Mouse (Mus musculus): ENCODE measurements at regions not wholly inside any gene's neighbourhood (a gene's known extent, or its start where the extent isn't known, plus 50 kb on each side); places are given as distances from the start of the nearest gene placed in this dataset.

DNA sequence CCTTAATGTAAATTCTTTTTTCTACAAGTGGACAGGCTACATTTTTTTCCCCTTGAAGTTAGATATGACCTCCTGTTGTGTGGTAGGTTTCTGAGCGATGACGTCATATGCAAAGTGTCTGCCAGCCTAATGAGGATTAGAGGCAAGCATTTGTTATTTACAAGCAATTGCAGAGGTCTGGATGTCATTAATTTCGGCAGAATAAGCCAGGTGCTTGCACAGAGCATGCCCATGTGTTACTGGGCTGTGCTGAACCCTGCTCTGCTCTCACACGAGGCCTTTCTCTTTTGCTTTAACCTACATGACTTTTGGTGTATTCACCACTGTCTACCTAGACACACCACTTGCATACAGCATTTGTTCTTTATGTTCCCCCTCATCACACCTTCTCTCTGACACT is 316.5 kb downstream of the Mef2c start:
- no peaks in the 10 kb centered on the region for H3K4me1 ChIP-seq (ENCODE audit: control insufficient read depth, insufficient read depth, low read length)
- no peaks in the 10 kb centered on the region for H3K9me3 ChIP-seq (replicated peaks; ENCODE audit: control insufficient read depth, low read length, poor library complexity, severe bottlenecking)
- H3K4me3 ChIP-seq (ENCODE audit: low read depth, low read length) = no peak overlapping the region
- no peaks in the 10 kb centered on the region for H3K27me3 ChIP-seq (ENCODE audit: control insufficient read depth, insufficient read depth, low read depth, low read length)
- ATAC-seq = no peak
- H3K27ac ChIP-seq (ENCODE audit: low read length) = no peak overlapping the region
- no peak overlapping the region for H3K4me2 ChIP-seq (ENCODE audit: low read length)
- 50% methylated on average over 4 of the region's 4 CpGs for WGBS
- no peak overlapping the region for H3K9ac ChIP-seq (ENCODE audit: low read depth, low read length)
- H3K36me3 ChIP-seq (ENCODE audit: control insufficient read depth, insufficient read depth, low read length) = no peaks in the 10 kb centered on the region

DNA sequence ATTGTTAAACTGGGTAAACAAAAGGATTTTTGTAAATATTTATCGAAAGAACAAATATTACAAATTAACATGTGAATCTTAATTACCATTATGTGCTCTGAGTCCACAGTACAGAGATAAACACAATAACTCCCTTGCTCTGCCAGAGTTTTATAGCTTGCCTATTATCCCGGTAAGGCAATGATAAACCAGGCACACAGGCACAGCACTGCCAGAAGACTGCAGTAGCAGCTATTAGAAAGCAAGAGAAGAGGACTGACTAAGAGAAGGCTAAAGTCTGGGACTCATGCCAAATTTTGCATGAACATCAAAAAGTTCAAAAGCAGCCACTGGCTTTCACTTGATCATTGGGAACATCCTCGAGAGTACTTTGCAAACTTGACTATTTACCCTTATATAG is 316.9 kb downstream of the Mef2c start:
- H3K9ac ChIP-seq (ENCODE audit: low read depth, low read length) = no peak overlapping the region

DNA sequence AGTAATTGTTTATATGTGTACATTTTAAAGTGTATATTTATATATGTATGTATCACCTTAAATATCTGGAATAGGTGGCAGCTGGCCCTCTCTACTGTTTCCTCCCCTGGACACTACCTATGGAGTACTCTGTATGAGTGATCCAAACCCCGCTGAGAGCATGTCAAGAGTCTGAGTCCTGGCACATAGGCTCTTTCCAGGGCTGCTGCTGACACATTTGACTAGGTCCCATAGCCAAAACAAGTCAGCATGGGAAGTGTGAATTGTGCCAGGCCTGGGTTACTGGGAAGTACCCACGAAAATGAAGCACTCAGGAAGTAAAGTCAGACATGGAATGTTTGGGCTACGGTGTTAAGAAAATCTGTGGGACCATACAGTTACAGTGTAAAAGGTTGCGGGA is 321.1 kb downstream of the Mef2c start:
- Histone ChIP-seq H3K9ac (ENCODE audit: low read depth, low read length) (no peak overlapping the region), H3K4me2 (ENCODE audit: low read length) (no peak overlapping the region), H3K4me3 (ENCODE audit: low read depth, low read length) (no peak overlapping the region), H3K9me3 (replicated peaks; ENCODE audit: control insufficient read depth, low read length, poor library complexity, severe bottlenecking) (no peaks in the 10 kb centered on the region), H3K27me3 (ENCODE audit: control insufficient read depth, insufficient read depth, low read depth, low read length) (no peaks in the 10 kb centered on the region), H3K27ac (ENCODE audit: low read length) (no peak overlapping the region), H3K4me1 (ENCODE audit: control insufficient read depth, insufficient read depth, low read length) (no peaks in the 10 kb centered on the region), H3K36me3 (ENCODE audit: control insufficient read depth, insufficient read depth, low read length) (no peaks in the 10 kb centered on the region)
- ATAC-seq = no peak
- 91% methylated on average over 4 of the region's 4 CpGs for WGBS

More for the DNA sequence above, 316.9 kb downstream of the Mef2c start:
- Histone ChIP-seq H3K4me1 (ENCODE audit: control insufficient read depth, insufficient read depth, low read length) (no peaks in the 10 kb centered on the region), H3K27me3 (ENCODE audit: control insufficient read depth, insufficient read depth, low read depth, low read length) (no peaks in the 10 kb centered on the region), H3K4me2 (ENCODE audit: low read length) (no peak overlapping the region), H3K27ac (ENCODE audit: low read length) (no peak overlapping the region), H3K36me3 (ENCODE audit: control insufficient read depth, insufficient read depth, low read length) (no peaks in the 10 kb centered on the region), H3K9me3 (replicated peaks; ENCODE audit: control insufficient read depth, low read length, poor library complexity, severe bottlenecking) (no peaks in the 10 kb centered on the region), H3K4me3 (ENCODE audit: low read depth, low read length) (no peak overlapping the region)
- no peak for ATAC-seq
- 80% methylated on average over 3 of the region's 3 CpGs for WGBS

DNA sequence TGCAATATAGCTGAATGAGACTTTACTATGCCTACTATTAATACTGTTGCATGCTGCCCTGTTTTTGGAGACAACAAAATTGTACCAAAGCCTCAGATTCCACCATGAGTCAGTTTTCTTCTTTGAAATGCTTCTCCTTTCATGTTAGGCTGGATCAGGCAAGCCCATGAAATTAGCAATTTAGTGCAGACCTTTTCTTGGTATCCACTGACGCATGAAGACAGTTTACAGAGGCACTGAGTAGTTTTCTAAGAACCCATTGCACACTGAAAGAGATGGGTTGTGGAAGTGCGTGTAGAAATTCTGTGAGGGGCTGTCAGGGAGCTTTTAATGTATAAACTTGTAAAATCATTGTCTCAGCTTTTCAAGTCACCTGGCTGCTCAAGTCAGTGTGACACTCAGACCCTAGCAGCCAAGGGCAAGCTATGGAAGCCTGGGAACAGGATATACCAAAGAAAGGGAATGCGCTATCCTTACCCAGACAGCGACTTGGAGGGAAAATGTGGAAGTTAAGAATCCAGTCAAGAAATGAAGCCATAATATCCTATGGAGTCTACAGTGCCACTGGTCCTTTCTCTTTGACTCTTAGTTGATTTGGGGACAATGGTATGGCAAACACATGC is 323.1 kb downstream of the Mef2c start:
- H3K4me2 ChIP-seq (ENCODE audit: low read length) = no peak overlapping the region
- H3K36me3 ChIP-seq (ENCODE audit: control insufficient read depth, insufficient read depth, low read length) = no peaks in the 10 kb centered on the region
- H3K27me3 ChIP-seq (ENCODE audit: control insufficient read depth, insufficient read depth, low read depth, low read length) = no peaks in the 10 kb centered on the region
- no peak for ATAC-seq
- no peak overlapping the region for H3K27ac ChIP-seq (ENCODE audit: low read length)
- no peak overlapping the region for H3K9ac ChIP-seq (ENCODE audit: low read depth, low read length)
- H3K4me1 ChIP-seq (ENCODE audit: control insufficient read depth, insufficient read depth, low read length) = no peaks in the 10 kb centered on the region
- 37% methylated on average over 4 of the region's 4 CpGs for WGBS
- H3K4me3 ChIP-seq (ENCODE audit: low read depth, low read length) = no peak overlapping the region
- H3K9me3 ChIP-seq (replicated peaks; ENCODE audit: control insufficient read depth, low read length, poor library complexity, severe bottlenecking) = no peaks in the 10 kb centered on the region

DNA sequence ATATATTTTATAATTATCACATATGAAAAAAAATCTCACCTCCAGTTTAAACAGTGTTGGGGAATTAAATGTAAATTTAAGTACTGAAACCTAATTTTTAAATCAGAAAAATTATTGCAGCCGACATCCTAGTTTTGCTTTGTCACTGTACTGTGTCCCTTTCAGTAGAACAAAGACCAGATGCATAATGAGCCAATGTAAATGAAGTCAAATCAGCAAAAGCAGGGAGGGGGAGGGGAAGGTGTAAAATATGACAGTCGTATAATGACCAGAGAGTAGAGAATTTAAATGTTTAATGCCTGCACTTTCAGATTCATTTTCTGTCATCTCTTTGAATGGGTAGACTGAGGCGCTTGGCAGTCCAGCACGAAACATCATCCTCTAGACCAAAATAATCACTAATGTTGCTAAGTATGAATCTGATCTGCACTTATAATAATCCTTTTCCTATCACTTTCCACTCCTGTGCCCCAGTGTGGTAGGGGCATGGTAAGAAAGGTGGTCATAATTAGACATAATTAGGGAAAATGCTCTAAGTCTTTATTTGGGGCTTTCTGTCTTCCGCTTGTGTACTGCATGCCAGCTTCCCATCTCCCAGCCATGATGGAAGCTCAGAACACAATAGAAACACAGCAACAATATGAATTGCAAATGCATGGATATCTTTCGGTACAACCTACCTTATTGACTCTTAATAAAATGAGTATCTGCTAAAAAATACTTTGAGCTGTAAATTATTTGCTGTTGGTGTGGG is 356.0 kb upstream of the Tmem161b start:
- peak overlapping the region; percentile 52 for H3K9ac ChIP-seq (ENCODE audit: low read depth, low read length)
- WGBS = 33% methylated on average over 6 of the region's 6 CpGs

DNA sequence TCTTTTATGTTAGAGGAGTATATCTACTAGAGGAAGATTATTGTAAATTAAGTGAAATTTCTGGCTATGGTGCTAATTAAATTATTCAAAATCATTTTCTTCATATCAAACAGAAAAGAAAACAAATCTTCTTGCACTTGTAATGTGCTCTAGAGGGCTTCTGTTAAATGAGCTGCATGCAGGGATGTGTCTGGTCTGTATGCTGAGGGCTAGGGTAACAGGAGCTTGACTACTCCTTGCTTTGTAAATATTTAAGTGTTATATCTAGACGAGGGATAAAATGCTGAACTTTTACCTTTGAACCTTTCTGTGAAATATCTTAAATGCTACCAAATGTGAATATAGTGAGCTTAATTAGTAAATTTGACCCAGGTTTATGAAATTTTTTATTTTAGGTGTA is 354.9 kb upstream of the Tmem161b start:
- no peaks in the 10 kb centered on the region for H3K36me3 ChIP-seq (ENCODE audit: control insufficient read depth, insufficient read depth, low read length)
- 0 out of 2 replicates have a peak, but pooled peaks have one; percentile 52 for ATAC-seq
- H3K9ac ChIP-seq (ENCODE audit: low read depth, low read length) = no peak overlapping the region
- peak overlapping the region; percentile 81 for H3K27ac ChIP-seq (ENCODE audit: low read length)
- no peaks in the 10 kb centered on the region for H3K9me3 ChIP-seq (replicated peaks; ENCODE audit: control insufficient read depth, low read length, poor library complexity, severe bottlenecking)
- peaks cover 12% of the 10 kb centered on the region for H3K4me1 ChIP-seq (ENCODE audit: control insufficient read depth, insufficient read depth, low read length)
- WGBS = 32% methylated on average over 1 of the region's 1 CpGs
- H3K27me3 ChIP-seq (ENCODE audit: control insufficient read depth, insufficient read depth, low read depth, low read length) = no peaks in the 10 kb centered on the region
- H3K4me2 ChIP-seq (ENCODE audit: low read length) = no peak overlapping the region
- H3K4me3 ChIP-seq (ENCODE audit: low read depth, low read length) = no peak overlapping the region

More for the DNA sequence above, 356.0 kb upstream of the Tmem161b start:
- Histone ChIP-seq H3K9me3 (replicated peaks; ENCODE audit: control insufficient read depth, low read length, poor library complexity, severe bottlenecking) (no peaks in the 10 kb centered on the region), H3K4me2 (ENCODE audit: low read length) (peak overlapping the region; percentile 35), H3K27me3 (ENCODE audit: control insufficient read depth, insufficient read depth, low read depth, low read length) (no peaks in the 10 kb centered on the region), H3K27ac (ENCODE audit: low read length) (peak overlapping the region; percentile 90), H3K4me1 (ENCODE audit: control insufficient read depth, insufficient read depth, low read length) (peaks cover 12% of the 10 kb centered on the region), H3K36me3 (ENCODE audit: control insufficient read depth, insufficient read depth, low read length) (no peaks in the 10 kb centered on the region), H3K4me3 (ENCODE audit: low read depth, low read length) (no peak overlapping the region)
- ATAC-seq = peak; percentile 26; the same call in 1 of the 2 replicates

DNA sequence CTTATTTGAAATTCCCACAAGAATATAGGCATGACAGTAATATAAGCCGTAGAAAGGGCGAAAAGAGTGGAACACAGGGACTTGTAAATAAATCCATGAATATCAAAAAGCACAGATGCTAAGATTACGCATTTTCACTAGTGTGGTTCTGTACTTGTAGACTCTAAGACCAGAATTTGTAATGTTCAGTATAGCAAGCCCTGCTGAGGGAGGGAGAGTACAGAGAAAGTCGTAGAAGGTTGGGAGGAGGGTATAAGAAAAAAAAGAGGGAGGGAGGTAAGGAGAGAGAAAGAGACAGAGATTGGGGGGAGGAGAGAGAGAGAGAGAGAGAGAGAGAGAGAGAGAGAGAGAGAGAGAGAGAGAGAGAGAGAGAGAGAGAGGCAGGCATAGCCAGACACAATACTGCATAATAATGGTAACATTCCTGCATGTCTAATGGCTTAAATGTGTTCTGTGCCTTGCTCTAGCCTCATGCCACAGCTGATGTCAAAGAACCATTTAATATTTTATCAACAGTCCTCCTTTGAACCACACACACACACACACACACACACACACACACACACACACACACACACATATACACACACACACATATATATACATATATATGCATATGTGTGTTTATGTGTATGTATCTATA is 354.1 kb upstream of the Tmem161b start:
- Histone ChIP-seq H3K27me3 (ENCODE audit: control insufficient read depth, insufficient read depth, low read depth, low read length) (no peaks in the 10 kb centered on the region), H3K4me3 (ENCODE audit: low read depth, low read length) (no peak overlapping the region), H3K27ac (ENCODE audit: low read length) (peak overlapping the region; percentile 88), H3K4me2 (ENCODE audit: low read length) (no peak overlapping the region), H3K4me1 (ENCODE audit: control insufficient read depth, insufficient read depth, low read length) (peaks cover 12% of the 10 kb centered on the region), H3K36me3 (ENCODE audit: control insufficient read depth, insufficient read depth, low read length) (no peaks in the 10 kb centered on the region), H3K9me3 (replicated peaks; ENCODE audit: control insufficient read depth, low read length, poor library complexity, severe bottlenecking) (no peaks in the 10 kb centered on the region), H3K9ac (ENCODE audit: low read depth, low read length) (no peak overlapping the region)
- WGBS = 24% methylated on average over 4 of the region's 4 CpGs
- ATAC-seq = peak; percentile 72

DNA sequence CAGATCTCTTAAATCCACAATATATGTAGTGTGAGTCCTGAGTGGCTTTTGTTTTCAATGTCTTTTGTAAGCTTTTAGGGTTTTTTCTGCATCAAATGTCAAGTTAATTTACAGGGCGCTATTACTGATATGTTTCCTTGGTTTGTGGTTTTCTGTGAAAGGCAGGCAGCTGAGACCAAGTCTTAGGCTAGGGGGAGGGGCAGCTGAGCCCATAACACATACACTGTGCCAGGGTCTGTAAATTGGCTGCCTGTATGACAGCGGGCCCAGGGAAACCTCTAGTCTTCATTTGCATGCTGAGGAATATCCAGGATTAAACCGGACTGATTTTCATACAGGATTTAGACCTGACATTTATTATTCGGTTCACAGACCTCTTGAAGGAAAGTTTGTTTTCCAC is 353.2 kb upstream of the Tmem161b start:
- peaks cover 12% of the 10 kb centered on the region for H3K4me1 ChIP-seq (ENCODE audit: control insufficient read depth, insufficient read depth, low read length)
- H3K9me3 ChIP-seq (replicated peaks; ENCODE audit: control insufficient read depth, low read length, poor library complexity, severe bottlenecking) = no peaks in the 10 kb centered on the region
- peak; percentile 95 for ATAC-seq
- H3K27ac ChIP-seq (ENCODE audit: low read length) = peak overlapping the region; percentile 87
- no peaks in the 10 kb centered on the region for H3K27me3 ChIP-seq (ENCODE audit: control insufficient read depth, insufficient read depth, low read depth, low read length)
- H3K4me3 ChIP-seq (ENCODE audit: low read depth, low read length) = no peak overlapping the region
- H3K4me2 ChIP-seq (ENCODE audit: low read length) = peak overlapping the region; percentile 18; the same call in 1 of the 2 replicates
- WGBS = 8% methylated on average over 4 of the region's 4 CpGs
- peak overlapping the region; percentile 41 for H3K9ac ChIP-seq (ENCODE audit: low read depth, low read length)
- H3K36me3 ChIP-seq (ENCODE audit: control insufficient read depth, insufficient read depth, low read length) = no peaks in the 10 kb centered on the region

Measured in midbrain, embryonic 16.5 days (tissue).